Mouse (Mus musculus): ENCODE measurements at regions not wholly inside any gene's neighbourhood (a gene's known extent, or its start where the extent isn't known, plus 50 kb on each side); places are given as distances from the start of the nearest gene placed in this dataset.

- peak; percentile 32 to 52; a peak in 2 of 4 replicates for TF ChIP-seq CTCF (conservative IDR thresholded peaks at IDR 0.05 in 1 of 2, IDR thresholded peaks at IDR 0.05 in 1 of 2; ENCODE audit: low read depth in 2 of 2, low read length in 2 of 2)
- TF ChIP-seq HCFC1 (IDR thresholded peaks at IDR 0.05; ENCODE audit: low read depth, low read length): no peak
- no peak for TF ChIP-seq POLR2A (IDR thresholded peaks at IDR 0.05; ENCODE audit: low read depth, low read length)
- no peak for TF ChIP-seq SIN3A (IDR thresholded peaks at IDR 0.05; ENCODE audit: low read length)
- no peak for TF ChIP-seq UBTF (IDR thresholded peaks at IDR 0.05; ENCODE audit: low read depth, low read length)
- no peak for TF ChIP-seq SMC3 (IDR thresholded peaks at IDR 0.05; ENCODE audit: low read depth, low read length)
- TF ChIP-seq MAZ (IDR thresholded peaks at IDR 0.05; ENCODE audit: low read depth, low read length): no peak
These were observed 93.1 kb upstream of the Fmr1 start for GRCm38 (mm10) chrX:68585246-68585645.

All from CH12.LX (cell line).